Mouse (Mus musculus) E14TG2a.4 (cell line): ENCODE results near the gene Oma1.

Experiments used
- CTCF ChIP-seq: conservative IDR thresholded peaks from 2 replicates; pipeline ENCODE4 v1.5.1; 2014; ENCODE audit warnings: low read length
- NANOG ChIP-seq: IDR thresholded peaks from 2 replicates; pipeline ENCODE4 v1.6.1; 2014; ENCODE audit warnings: borderline replicate concordance, low read length, mixed read lengths
- POU5F1 ChIP-seq: IDR thresholded peaks from 2 replicates; pipeline ENCODE4 v1.6.1; 2014; ENCODE audit warnings: low read length, borderline replicate concordance

DNA sequence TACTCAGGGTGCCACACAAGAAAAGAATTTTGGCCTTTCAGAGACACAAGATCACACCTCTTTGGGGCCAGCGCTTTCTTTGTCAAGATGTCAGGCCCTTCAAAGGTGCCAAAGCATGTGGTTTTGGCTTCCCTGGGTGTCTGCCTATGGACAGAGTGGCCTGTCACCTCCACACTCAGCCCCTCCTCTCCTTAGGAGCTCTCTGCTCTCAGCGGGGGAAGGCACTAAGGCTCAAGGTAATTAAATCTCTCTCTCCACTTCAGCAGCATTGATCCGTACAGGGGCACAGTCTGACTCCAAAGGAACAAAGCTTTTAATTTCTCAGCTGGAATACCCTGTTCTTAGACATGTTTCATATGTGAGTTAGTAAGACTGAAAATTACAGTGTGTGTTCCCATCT lies 76.0 kb downstream of the Oma1 start:
- TF ChIP-seq CTCF (no peak), NANOG (no peak), POU5F1 (no peak)
